Mouse (Mus musculus) thymus, adult 2 months (tissue): ENCODE results near the gene Rnf133. TPM values are rescaled to one million over a fixed set of nuclear protein-coding genes. Genes with fewer than 3 reads are reported as not detected.

Experiments
- DNase-seq: peaks from one replicate; pipeline ENCODE4 v3.0.0; 2021
- H3K27ac ChIP-seq: fragments of 200-500 bp; 2 replicates; pipeline ENCODE4 v1.5.1; 2012; ENCODE audit warnings: low read length, control low read depth; ENCODE audit not compliant: control insufficient read depth, insufficient read depth
- H3K27me3 ChIP-seq: fragments of 200-500 bp; 2 replicates; pipeline ENCODE4 v1.6.1; 2012; ENCODE audit warnings: mild to moderate bottlenecking, low read length, moderate library complexity, mixed read lengths; ENCODE audit not compliant: control insufficient read depth, insufficient read depth
- H3K36me3 ChIP-seq: fragments of 200-500 bp; 2 replicates; pipeline ENCODE4 v1.6.1; 2012; ENCODE audit warnings: mild to moderate bottlenecking, low read length, moderate library complexity; ENCODE audit not compliant: control insufficient read depth, insufficient read depth
- H3K4me1 ChIP-seq: fragments of 200-500 bp; replicated peaks from 2 replicates; pipeline ENCODE4 v1.6.1; 2012; ENCODE audit warnings: low read length; ENCODE audit not compliant: control insufficient read depth, insufficient read depth
- H3K4me3 ChIP-seq: fragments of 200-500 bp; 2 replicates; pipeline ENCODE4 v1.5.1; 2012; ENCODE audit warnings: mild to moderate bottlenecking, low read length, control low read depth, moderate library complexity; ENCODE audit not compliant: control insufficient read depth, insufficient read depth
- CTCF ChIP-seq: fragments of 200-500 bp; IDR thresholded peaks from 2 replicates; pipeline ENCODE4 v1.5.1; 2012; ENCODE audit warnings: mild to moderate bottlenecking, control low read depth, low read length, moderate library complexity, borderline replicate concordance; ENCODE audit not compliant: control insufficient read depth, poor library complexity, insufficient read depth; ENCODE audit errors: extremely low read depth
- POLR2A ChIP-seq: fragments of 200-500 bp; IDR thresholded peaks from 2 replicates; pipeline ENCODE4 v1.6.1; 2012; ENCODE audit warnings: mild to moderate bottlenecking, low read length, control low read depth, moderate library complexity; ENCODE audit not compliant: control insufficient read depth, poor library complexity, insufficient read depth; ENCODE audit errors: extremely low read depth
- WGBS: fragments of 180-500 bp; shearing (Covaris S2); methylation state at CpG from one replicate; pipeline ENCODE4 v1.1.7; 2018; 5-methylcytosine and 5-hydroxymethylcytosine counted together
- polyA plus RNA-seq: library from polyadenylated mRNA; depleted of rRNA; stranded (reverse); fragments of >200 nt; gene quantifications from 2 replicates; pipeline ENCODE4 v1.2.3, GENCODE M21; 2012; rRNA removed

Rnf133 gene
- not detected in 2 replicates for polyA plus RNA-seq

DNA sequence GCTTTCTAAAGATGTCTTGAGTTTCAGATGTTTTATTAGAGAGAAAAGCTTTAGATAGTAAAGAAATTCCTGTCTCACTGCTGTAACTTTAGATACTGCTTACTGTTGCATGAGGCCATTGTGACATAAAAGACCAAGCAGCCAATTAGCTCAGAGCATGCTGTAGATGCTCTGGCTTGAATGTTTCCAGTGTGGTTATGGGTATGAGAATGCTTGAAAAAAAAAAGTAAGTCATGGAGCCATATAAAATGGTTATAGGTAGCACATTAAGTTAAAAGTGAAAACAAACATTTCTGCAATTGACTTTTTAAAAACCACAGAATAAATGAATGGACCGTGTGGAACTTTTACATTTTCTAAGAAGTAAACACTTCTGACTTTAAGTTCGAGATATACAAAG, at the start of gene Rnf133:
TSS of gene Rnf133 (minus strand) at position 101 of the 400 bp plus-strand sequence.
- no peaks in the 10 kb centered on the region for H3K27me3 ChIP-seq
- H3K36me3 ChIP-seq, result no peaks in the 10 kb centered on the region
- no peak within 1 kb of the TSS for H3K4me3 ChIP-seq
- 89% methylated on average over 2 of the region's 2 CpGs for WGBS
- H3K4me1 ChIP-seq, result no peaks in the 10 kb centered on the region
- DNase-seq, result no peak
- no peak within 1 kb of the TSS for H3K27ac ChIP-seq
- TF ChIP-seq CTCF, result no peak
- TF ChIP-seq POLR2A, result no peak

GRCm38 (mm10) chr6:23678172-23678571, 28.1 kb upstream of the Rnf133 start:
- H3K27me3 ChIP-seq, result no peaks in the 10 kb centered on the region
- DNase-seq, result no peak
- 75% methylated on average over 1 of the region's 1 CpGs for WGBS
- H3K36me3 ChIP-seq, result no peaks in the 10 kb centered on the region
- no peaks in the 10 kb centered on the region for H3K4me1 ChIP-seq
- TF ChIP-seq CTCF (no peak), POLR2A (no peak)
- H3K27ac ChIP-seq, result no peak overlapping the region
- H3K4me3 ChIP-seq, result no peak overlapping the region

GRCm38 (mm10) chr6:23655036-23655435, 4.9 kb upstream of the Rnf133 start, which contains the start of gene Rnf148:
Gene Rnf148, minus strand, starts transcription at chr6:23655136.
- Histone ChIP-seq H3K4me3 (no peak within 1 kb of the TSS), H3K27me3 (no peaks in the 10 kb centered on the region)
- WGBS, result 95% methylated on average over 2 of the region's 2 CpGs

DNA sequence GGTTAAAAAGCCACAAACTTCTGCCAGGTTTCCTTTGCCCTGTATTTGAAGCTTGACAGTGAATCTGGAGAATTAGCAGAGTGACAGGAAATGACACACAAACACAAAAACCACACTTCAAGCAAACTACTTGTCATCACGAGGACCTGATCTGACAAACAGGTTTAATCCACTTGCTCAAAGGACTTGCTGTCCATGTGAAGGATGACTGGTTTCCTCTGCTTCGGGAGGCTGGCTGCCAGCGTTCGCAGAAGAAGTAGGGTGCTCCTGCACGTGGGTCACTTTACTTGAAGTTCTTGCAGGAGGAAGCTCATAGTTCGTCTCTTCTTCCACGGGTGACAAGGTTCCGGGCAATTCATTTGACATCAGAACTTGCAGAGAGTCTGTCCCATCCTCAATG, 1.4 kb downstream of the Rnf133 start:
- Histone ChIP-seq H3K36me3 (no peaks in the 10 kb centered on the region), H3K4me3 (no peak overlapping the region), H3K4me1 (no peaks in the 10 kb centered on the region), H3K27ac (no peak overlapping the region), H3K27me3 (no peaks in the 10 kb centered on the region)
- 7% methylated on average over 8 of the region's 8 CpGs for WGBS
- TF ChIP-seq POLR2A, result no peak
- no peak for TF ChIP-seq CTCF
- DNase-seq, result no peak

More at GRCm38 (mm10) chr6:23655036-23655435, 4.9 kb upstream of the Rnf133 start, which contains the start of gene Rnf148:
- no peaks in the 10 kb centered on the region for H3K36me3 ChIP-seq
- TF ChIP-seq POLR2A, result no peak
- no peak for TF ChIP-seq CTCF
- no peak within 1 kb of the TSS for H3K27ac ChIP-seq
- no peaks in the 10 kb centered on the region for H3K4me1 ChIP-seq
- DNase-seq, result no peak

GRCm38 (mm10) chr6:23647627-23648247, 2.4 kb downstream of the Rnf133 start:
- 78% methylated on average over 7 of the region's 7 CpGs for WGBS
- no peaks in the 10 kb centered on the region for H3K36me3 ChIP-seq
- H3K27ac ChIP-seq, result no peak overlapping the region
- H3K4me3 ChIP-seq, result no peak overlapping the region
- no peak for DNase-seq
- TF ChIP-seq POLR2A, result no peak
- TF ChIP-seq CTCF, result no peak
- no peaks in the 10 kb centered on the region for H3K27me3 ChIP-seq
- no peaks in the 10 kb centered on the region for H3K4me1 ChIP-seq

DNA sequence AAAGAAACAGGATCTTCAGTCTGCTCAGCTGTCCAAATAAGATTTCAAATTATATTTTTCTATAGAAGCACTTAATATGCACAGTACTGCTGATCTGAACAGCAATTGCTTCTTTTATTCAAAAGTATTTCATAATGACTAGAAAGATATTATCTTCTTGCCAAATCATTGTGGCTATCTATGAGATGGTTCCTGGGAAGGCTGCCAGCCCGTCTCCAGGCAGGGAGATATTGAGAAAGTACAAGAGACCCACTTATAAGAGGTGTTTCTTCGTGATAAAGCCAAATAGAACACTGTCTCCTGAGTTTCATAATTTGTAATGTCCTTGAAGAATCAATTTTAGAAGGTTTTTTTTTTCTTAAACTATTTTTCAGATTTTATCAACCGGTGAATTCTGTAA, 13.0 kb downstream of the Rnf133 start:
- Histone ChIP-seq H3K4me3 (no peak overlapping the region), H3K27me3 (no peaks in the 10 kb centered on the region), H3K4me1 (no peaks in the 10 kb centered on the region), H3K27ac (no peak overlapping the region), H3K36me3 (no peaks in the 10 kb centered on the region)
- TF ChIP-seq CTCF (no peak), POLR2A (no peak)
- 51% methylated on average over 3 of the region's 3 CpGs for WGBS
- DNase-seq, result no peak
